Mouse (Mus musculus) layer of hippocampus, adult 18-20 months (tissue): ENCODE measurements at regions not wholly inside any gene's neighbourhood (a gene's known extent, or its start where the extent isn't known, plus 50 kb on each side); places are given as distances from the start of the nearest gene placed in this dataset.

Source experiments
- DNase-seq, 2 experiments: peaks; one replicate each; pipeline ENCODE4 v3.0.0; 2022; ENCODE audit warnings: low spot score in 2 of 2

GRCm38 (mm10) chr12:14930702-14931101 lies 778.8 kb upstream of the Fam84a start:
- no peak for DNase-seq

- DNase-seq = no peak
Measured at GRCm38 (mm10) chr12:14927580-14927979, 775.7 kb upstream of the Fam84a start.

- DNase-seq = no peak
Measured at GRCm38 (mm10) chr12:14923768-14924167, 771.9 kb upstream of the Fam84a start.

- DNase-seq = no peak
Measured at GRCm38 (mm10) chr12:14911931-14912330, 760.1 kb upstream of the Fam84a start.

GRCm38 (mm10) chr12:14883136-14883535 lies 731.3 kb upstream of the Fam84a start:
- no peak for DNase-seq

GRCm38 (mm10) chr12:14880458-14880857 lies 728.6 kb upstream of the Fam84a start:
- DNase-seq = no peak

- no peak for DNase-seq
Measured at GRCm38 (mm10) chr12:14875290-14875689, 723.4 kb upstream of the Fam84a start.

GRCm38 (mm10) chr12:14871336-14871910 lies 719.6 kb upstream of the Fam84a start:
- peak; percentile 3 to 46 for DNase-seq

GRCm38 (mm10) chr12:14859809-14860570 lies 708.1 kb upstream of the Fam84a start:
- DNase-seq = no peak

- DNase-seq = no peak
Measured at GRCm38 (mm10) chr12:14859057-14859456, 707.2 kb upstream of the Fam84a start.

GRCm38 (mm10) chr12:14835510-14835909 lies 683.7 kb upstream of the Fam84a start:
- DNase-seq = peak in 1 of 2 experiments; percentile 13
